27 mouse cellular contexts compared by ENCODE assay signal in the genomic region with DNA sequence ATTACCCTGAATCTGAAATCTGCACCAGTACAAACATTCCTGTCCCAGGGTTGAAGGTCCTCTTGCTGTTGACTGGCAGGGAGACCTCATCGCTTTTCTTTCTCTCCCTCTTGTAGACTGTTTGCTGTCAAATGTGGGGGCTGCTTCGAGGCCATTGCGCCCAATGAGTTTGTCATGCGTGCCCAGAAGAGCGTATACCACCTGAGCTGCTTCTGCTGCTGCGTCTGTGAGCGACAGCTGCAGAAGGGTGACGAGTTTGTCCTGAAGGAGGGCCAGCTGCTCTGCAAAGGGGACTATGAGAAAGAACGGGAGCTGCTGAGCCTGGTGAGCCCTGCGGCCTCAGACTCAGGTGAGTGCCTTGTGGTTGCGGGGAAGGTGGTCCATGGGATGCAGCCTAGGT.
"Had no signal": no experiment of that assay in that cellular context is flagged by ENCODE, and none has a peak within 500 bp of the region (broad histone marks: within the 10 kb centered on the region; RNA-seq: fewer than 3 reads in every experiment).

No protein-coding gene starts in this region.

- H3K27me3 ChIP-seq: liver, embryonic 13.5 days; liver, embryonic 15.5 days had no signal

- H3K36me3 ChIP-seq: heart, embryonic 12.5 days; hindbrain, embryonic 10.5 days; hindbrain, embryonic 12.5 days; limb, embryonic 10.5 days; limb, embryonic 12.5 days; liver, embryonic 13.5 days; liver, embryonic 15.5 days had no signal

- H3K4me2 ChIP-seq: heart, embryonic 12.5 days; hindbrain, embryonic 12.5 days; hindbrain, embryonic 14.5 days; limb, embryonic 12.5 days; liver, embryonic 11.5 days; liver, embryonic 13.5 days; liver, embryonic 15.5 days had no signal

- ATAC-seq: hindbrain, embryonic 16.5 days; inflammation-experienced regulatory T-cells, adult 6 months; intestine, postnatal 0 days; liver, postnatal 0 days had no signal

- H3K27ac ChIP-seq: gastrocnemius, adult 2 months; heart, adult 2 months; hindbrain, embryonic 10.5 days; hindbrain, embryonic 12.5 days; hindbrain, embryonic 14.5 days; layer of hippocampus, adult 2 months; left cerebral cortex, adult 2 months; limb, embryonic 10.5 days; limb, embryonic 12.5 days; liver, embryonic 13.5 days; liver, embryonic 15.5 days had no signal

- DNase-seq: gastrocnemius, adult 2 months; gastrocnemius, postnatal 10 days; gastrocnemius, postnatal 25 days; heart, adult 2 months; heart, postnatal 10 days; heart, postnatal 4 days; kidney, adult 18-20 months; kidney, adult 8-10 months; kidney, postnatal 10 days; kidney, postnatal 25 days; kidney, postnatal 4 days; liver; liver, embryonic 13.5 days; liver, postnatal 0 days had no signal

- H3K4me1 ChIP-seq: liver, embryonic 13.5 days; liver, embryonic 15.5 days had no signal

- H3K9ac ChIP-seq: heart, embryonic 12.5 days; hindbrain, embryonic 12.5 days; hindbrain, embryonic 14.5 days; limb, embryonic 12.5 days; liver, embryonic 13.5 days; liver, embryonic 15.5 days; liver, postnatal 0 days had no signal

- H3K9me3 ChIP-seq: heart, embryonic 12.5 days; hindbrain, embryonic 10.5 days; hindbrain, embryonic 12.5 days; limb, embryonic 10.5 days; limb, embryonic 12.5 days; liver, embryonic 13.5 days; liver, embryonic 15.5 days had no signal

- H3K4me3 ChIP-seq: gastrocnemius, adult 2 months; heart, adult 2 months; heart, embryonic 12.5 days; hindbrain, embryonic 10.5 days; hindbrain, embryonic 12.5 days; layer of hippocampus, adult 2 months; left cerebral cortex, adult 2 months; limb, embryonic 10.5 days; limb, embryonic 12.5 days; liver, embryonic 13.5 days; liver, embryonic 15.5 days had no signal
